Mouse (Mus musculus): ENCODE data around the gene Imp3. TPM values are rescaled to one million over a fixed set of nuclear protein-coding genes. Genes with fewer than 3 reads are reported as not detected.

Gene Imp3
- polyA plus RNA-seq, 1 experiment = 91.2 TPM

- no peak for TF ChIP-seq GATA1 (IDR thresholded peaks at IDR 0.05; ENCODE audit: low read length)
Observed at GRCm38 (mm10) chr9:56913991-56914390, 23.3 kb upstream of the Imp3 start.

DNA sequence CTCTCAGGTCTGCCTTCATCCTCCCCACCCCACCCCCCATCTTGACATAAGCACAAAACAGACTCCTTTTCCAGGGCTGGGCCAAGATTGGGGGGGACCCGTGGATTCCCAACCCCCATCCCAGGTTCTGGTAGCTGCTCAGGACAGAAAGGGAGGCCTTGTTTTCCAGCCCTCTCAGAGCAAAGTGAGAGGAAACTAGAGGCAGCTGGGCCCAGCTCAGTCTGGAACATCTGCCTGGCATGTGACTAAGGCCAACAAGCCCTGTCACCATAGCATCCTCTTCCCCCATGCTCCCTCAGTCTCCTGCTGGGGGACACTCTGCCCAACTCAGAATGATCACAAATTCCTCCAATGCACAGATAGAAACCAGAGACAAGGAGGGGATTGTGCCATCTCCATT is 22.2 kb upstream of the Imp3 start:
- TF ChIP-seq GATA1 (IDR thresholded peaks at IDR 0.05; ENCODE audit: low read length) = no peak

GRCm38 (mm10) chr9:56915695-56916410 is 21.4 kb upstream of the Imp3 start:
- no peak for TF ChIP-seq GATA1 (IDR thresholded peaks at IDR 0.05; ENCODE audit: low read length)

DNA sequence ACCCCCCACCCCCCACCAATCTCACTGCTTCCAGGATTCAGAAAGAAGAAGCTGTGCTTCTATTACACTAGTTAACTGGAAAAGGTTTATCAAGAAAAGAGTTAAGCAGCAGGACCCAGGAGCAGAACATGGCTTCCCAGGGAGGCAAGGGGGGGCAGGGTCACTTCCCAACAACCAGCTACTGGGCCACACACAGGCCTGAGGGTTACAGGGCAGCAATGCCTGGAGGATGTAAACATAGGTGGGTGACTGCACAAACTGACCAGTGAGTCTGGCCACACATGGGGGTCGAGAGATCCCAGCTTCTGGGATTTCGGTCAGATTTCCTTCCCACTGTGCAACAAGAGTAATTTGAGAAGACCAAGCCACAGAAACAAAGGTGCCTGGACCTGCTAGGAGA is 20.1 kb upstream of the Imp3 start:
- TF ChIP-seq GATA1 (IDR thresholded peaks at IDR 0.05; ENCODE audit: low read length) = no peak

DNA sequence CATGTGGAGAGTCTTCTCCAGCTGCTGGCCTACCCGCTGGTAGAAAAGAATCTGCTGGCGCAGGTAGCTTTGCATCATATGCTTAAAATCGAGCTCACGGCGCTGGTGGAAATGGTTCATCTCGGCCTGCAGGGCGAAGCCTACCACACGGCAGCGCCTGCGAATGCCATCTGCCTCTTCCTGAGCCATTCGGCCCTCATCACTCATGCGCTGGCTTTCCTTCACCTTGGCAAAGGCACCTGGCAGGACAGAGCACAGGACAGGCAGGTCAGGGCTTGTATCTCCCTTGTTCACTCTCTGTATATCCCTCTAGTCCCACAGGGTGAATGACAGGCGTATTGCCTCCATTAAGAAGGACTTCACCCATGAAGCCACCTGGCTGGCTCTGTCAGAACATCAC is 18.8 kb upstream of the Imp3 start:
- TF ChIP-seq GATA1 (IDR thresholded peaks at IDR 0.05; ENCODE audit: low read length) = no peak

DNA sequence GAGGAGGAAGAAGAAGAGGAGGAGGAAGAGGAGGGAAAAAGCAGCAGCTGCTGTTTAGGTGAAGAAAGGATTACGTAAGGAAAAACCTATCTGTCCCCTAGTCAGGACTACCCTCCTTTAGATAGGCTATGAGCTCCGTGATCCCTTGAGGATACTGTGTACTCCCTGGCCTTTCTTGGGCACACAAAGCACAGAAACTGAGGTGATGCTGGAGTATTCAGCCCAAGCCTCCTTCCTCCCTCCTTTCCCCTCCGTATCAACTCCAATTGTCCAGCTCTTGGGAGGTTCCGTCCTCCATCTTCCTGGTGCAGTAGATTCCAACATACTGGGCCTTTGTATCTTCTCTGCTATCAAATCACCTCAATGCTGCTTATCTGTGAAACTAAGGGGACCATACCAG is 14.5 kb upstream of the Imp3 start:
- no peak for TF ChIP-seq GATA1 (IDR thresholded peaks at IDR 0.05; ENCODE audit: low read length)

- no peak for TF ChIP-seq GATA1 (IDR thresholded peaks at IDR 0.05; ENCODE audit: low read length)
Observed at GRCm38 (mm10) chr9:56923841-56924650, 13.2 kb upstream of the Imp3 start.

- no peak for TF ChIP-seq GATA1 (IDR thresholded peaks at IDR 0.05; ENCODE audit: low read length)
Observed at GRCm38 (mm10) chr9:56924651-56925027, 12.6 kb upstream of the Imp3 start.

DNA sequence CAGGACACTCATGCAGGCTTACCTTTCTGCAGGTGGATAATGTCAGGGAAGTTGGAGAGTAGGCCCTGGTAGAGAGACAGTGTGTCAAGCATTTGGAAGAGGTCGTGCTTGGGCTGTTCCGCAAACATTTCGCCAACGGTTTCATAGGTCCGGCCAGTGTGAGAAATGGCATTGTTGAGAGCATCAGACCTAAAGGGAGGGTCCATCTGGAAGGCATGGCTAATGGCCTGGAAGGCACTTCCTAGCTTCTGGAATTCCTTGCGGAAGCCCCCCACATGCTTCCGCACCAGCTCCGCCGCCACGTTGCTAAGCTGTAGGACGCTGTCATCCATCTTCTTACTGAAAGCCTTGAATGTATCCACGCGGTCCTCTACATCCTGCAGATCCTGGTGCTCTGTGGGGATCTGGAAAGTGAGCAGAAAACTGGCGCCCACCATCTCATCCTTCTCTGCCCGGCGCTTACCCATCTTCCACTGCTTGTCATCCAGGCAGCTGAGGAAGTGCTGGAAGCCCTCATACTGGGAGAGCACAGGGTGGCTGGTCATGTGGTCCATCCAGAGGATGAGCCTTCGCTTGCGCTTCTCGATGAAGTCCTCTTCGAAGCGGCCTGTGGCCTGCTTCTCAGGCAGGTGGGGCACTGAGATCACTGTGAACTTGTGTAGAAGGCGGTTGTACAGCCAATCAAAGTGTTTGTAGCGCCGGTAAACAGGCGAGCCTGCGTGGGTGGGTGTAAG is 11.8 kb upstream of the Imp3 start:
- no peak for TF ChIP-seq GATA1 (IDR thresholded peaks at IDR 0.05; ENCODE audit: low read length)

- TF ChIP-seq GATA1 (IDR thresholded peaks at IDR 0.05; ENCODE audit: low read length) = no peak
Observed at GRCm38 (mm10) chr9:56926025-56926360, 11.3 kb upstream of the Imp3 start.

- no peak for TF ChIP-seq GATA1 (IDR thresholded peaks at IDR 0.05; ENCODE audit: low read length)
Observed at GRCm38 (mm10) chr9:56926387-56926786, 10.9 kb upstream of the Imp3 start.

- no peak for TF ChIP-seq GATA1 (IDR thresholded peaks at IDR 0.05; ENCODE audit: low read length)
Observed at GRCm38 (mm10) chr9:56927191-56928012, 9.9 kb upstream of the Imp3 start.

DNA sequence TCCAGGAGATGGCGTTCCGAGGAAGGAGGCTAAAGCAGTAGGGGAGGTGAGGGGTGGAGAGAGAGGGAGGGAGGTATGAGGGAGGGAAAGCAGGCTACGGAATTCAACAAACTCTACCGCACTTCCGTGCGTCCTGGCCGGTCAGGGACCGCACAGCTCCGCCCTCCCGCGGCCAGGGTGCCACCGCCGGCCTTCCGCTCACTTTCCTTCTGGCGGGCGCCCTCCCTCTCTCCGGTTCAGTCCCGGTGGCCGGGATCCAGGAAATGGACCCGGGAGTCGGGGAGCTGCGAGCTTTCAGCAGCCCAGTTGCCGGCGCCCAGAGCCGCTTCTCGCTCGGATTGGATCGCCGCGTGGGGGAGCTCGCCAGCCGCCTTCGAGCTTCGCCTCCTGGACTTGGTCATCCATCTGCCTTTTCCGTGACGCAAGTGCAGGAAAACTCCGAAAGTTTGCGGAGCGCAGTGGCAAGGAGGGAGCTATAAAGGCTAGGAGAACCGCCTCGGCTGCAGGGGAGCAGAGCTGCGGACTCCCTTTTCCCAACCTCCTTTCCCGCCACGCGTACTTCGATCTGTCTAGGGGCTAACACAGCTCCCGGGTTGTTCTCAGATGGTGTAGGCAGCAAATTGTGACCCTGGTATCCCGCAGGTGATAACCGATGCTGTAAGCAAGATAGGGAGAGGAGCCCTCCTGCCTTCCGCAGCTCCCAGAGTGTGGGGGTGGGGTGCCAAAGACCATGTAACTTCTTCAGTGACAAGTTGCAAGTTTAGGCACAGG is 9.0 kb upstream of the Imp3 start, which contains the start of gene Snx33:
TSS of gene Snx33 (minus strand) at position 331 of the 771 bp plus-strand sequence.
- no peak for TF ChIP-seq GATA1 (IDR thresholded peaks at IDR 0.05; ENCODE audit: low read length)

GRCm38 (mm10) chr9:56929496-56929895 is 7.8 kb upstream of the Imp3 start:
- TF ChIP-seq GATA1 (IDR thresholded peaks at IDR 0.05; ENCODE audit: low read length) = no peak

GRCm38 (mm10) chr9:56930556-56930955 is 6.7 kb upstream of the Imp3 start:
- no peak for TF ChIP-seq GATA1 (IDR thresholded peaks at IDR 0.05; ENCODE audit: low read length)

Measured in G1E-ER4 (cell line).